Mouse (Mus musculus) hindlimb bud, embryonic 11.5 days (tissue): ENCODE results near the gene Tsku.

ENCODE experiments used
- DNase-seq: peaks from one replicate; pipeline ENCODE4 v3.0.0-alpha.2; 2012; ENCODE audit warnings: low read depth, low spot score; ENCODE audit errors: extremely low spot score

Gene Tsku

GRCm38 (mm10) chr7:98359951-98360620 is 1.0 kb downstream of the Tsku start:
- no peak for DNase-seq

- no peak for DNase-seq
Measured at GRCm38 (mm10) chr7:98358016-98358415, 3.1 kb downstream of the Tsku start.

- DNase-seq = no peak
Measured at GRCm38 (mm10) chr7:98357324-98357723, 3.8 kb downstream of the Tsku start.

GRCm38 (mm10) chr7:98354921-98355310 is 6.2 kb downstream of the Tsku start:
- DNase-seq = no peak

GRCm38 (mm10) chr7:98354160-98354920 is 6.8 kb downstream of the Tsku start:
- no peak for DNase-seq

- DNase-seq = no peak
Measured at GRCm38 (mm10) chr7:98353616-98354015, 7.5 kb downstream of the Tsku start.

- no peak for DNase-seq
Measured at GRCm38 (mm10) chr7:98351523-98351922, 9.6 kb downstream of the Tsku start.

GRCm38 (mm10) chr7:98349821-98350220 is 11.3 kb downstream of the Tsku start:
- DNase-seq = no peak

- no peak for DNase-seq
Measured at GRCm38 (mm10) chr7:98349096-98349495, 12.0 kb downstream of the Tsku start.

- DNase-seq = no peak
Measured at GRCm38 (mm10) chr7:98348043-98348442, 13.1 kb downstream of the Tsku start.

GRCm38 (mm10) chr7:98347471-98347870 is 13.7 kb downstream of the Tsku start:
- DNase-seq = no peak

- no peak for DNase-seq
Measured at GRCm38 (mm10) chr7:98345036-98345435, 16.1 kb downstream of the Tsku start.

GRCm38 (mm10) chr7:98344361-98344760 is 16.8 kb downstream of the Tsku start:
- no peak for DNase-seq

- no peak for DNase-seq
Measured at GRCm38 (mm10) chr7:98342249-98342648, 18.9 kb downstream of the Tsku start.

GRCm38 (mm10) chr7:98341475-98341874 is 19.7 kb downstream of the Tsku start:
- no peak for DNase-seq

GRCm38 (mm10) chr7:98340343-98340742 is 20.8 kb downstream of the Tsku start:
- DNase-seq = no peak

GRCm38 (mm10) chr7:98333987-98334386 is 27.1 kb downstream of the Tsku start:
- no peak for DNase-seq

GRCm38 (mm10) chr7:98333507-98333906 is 27.6 kb downstream of the Tsku start:
- DNase-seq = no peak

GRCm38 (mm10) chr7:98332678-98333397 is 28.3 kb downstream of the Tsku start:
- no peak for DNase-seq

- DNase-seq = no peak
Measured at GRCm38 (mm10) chr7:98331932-98332331, 29.2 kb downstream of the Tsku start.

- no peak for DNase-seq
Measured at GRCm38 (mm10) chr7:98330375-98331002, 30.6 kb downstream of the Tsku start.
